Mouse (Mus musculus) midbrain, embryonic 15.5 days (tissue): ENCODE results near the gene Fam155a. TPM values are rescaled to one million over a fixed set of nuclear protein-coding genes. Genes with fewer than 3 reads are reported as not detected.
A peak's percentile ranks its signal among the peaks of the same experiment; 100 is the strongest.

ENCODE experiments used
- ATAC-seq: fragments of 200-750 bp; cut with Nextera tagmentation; replicated peaks from 2 replicates; pipeline ENCODE4 v1.8.0; 2017; ENCODE audit warnings: moderate TSS enrichment
- H3K27ac ChIP-seq: fragments of 300-500 bp; sonication (generic); 2 replicates; pipeline ENCODE4 v1.5.1; 2015; ENCODE audit warnings: mild to moderate bottlenecking, inconsistent platforms
- H3K27me3 ChIP-seq: fragments of 300-500 bp; sonication (generic); replicated peaks from 2 replicates; pipeline ENCODE4 v1.6.1; 2015; ENCODE audit warnings: inconsistent platforms
- H3K36me3 ChIP-seq: fragments of 300-500 bp; sonication (generic); replicated peaks from 2 replicates; pipeline ENCODE4 v1.6.1; 2015; ENCODE audit warnings: inconsistent platforms
- H3K4me1 ChIP-seq: fragments of 300-500 bp; sonication (generic); 2 replicates; pipeline ENCODE4 v1.6.1; 2015; ENCODE audit warnings: inconsistent platforms
- H3K4me2 ChIP-seq: fragments of 300-500 bp; sonication (generic); 2 replicates; pipeline ENCODE4 v1.6.1; 2015; ENCODE audit warnings: inconsistent platforms, mild to moderate bottlenecking, moderate library complexity
- H3K4me3 ChIP-seq: fragments of 300-500 bp; sonication (generic); 2 replicates; pipeline ENCODE4 v1.5.1; 2015; ENCODE audit warnings: mild to moderate bottlenecking, inconsistent platforms
- H3K9ac ChIP-seq: fragments of 300-500 bp; sonication (generic); 2 replicates; pipeline ENCODE4 v1.6.1; 2015; ENCODE audit warnings: mild to moderate bottlenecking, inconsistent platforms
- H3K9me3 ChIP-seq: fragments of 300-500 bp; sonication (generic); 2 replicates; pipeline ENCODE4 v1.6.1; 2016; ENCODE audit warnings: inconsistent platforms
- WGBS: fragments of 180-500 bp; shearing (Covaris S2); methylation state at CpG from one replicate; pipeline ENCODE4 v1.1.7; 2015; ENCODE audit warnings: mixed read lengths; 5-methylcytosine and 5-hydroxymethylcytosine counted together
- polyA plus RNA-seq: library from polyadenylated mRNA; unstranded; fragments of >200 nt; fragmentation: Nextera tagmentation; extraction: Ambion mirVana; gene quantifications from 2 replicates; pipeline ENCODE4 v1.2.1, GENCODE M21; 2015

Gene Fam155a
- polyA plus RNA-seq, 1 experiment from 2014 or later: 32.8 TPM

DNA sequence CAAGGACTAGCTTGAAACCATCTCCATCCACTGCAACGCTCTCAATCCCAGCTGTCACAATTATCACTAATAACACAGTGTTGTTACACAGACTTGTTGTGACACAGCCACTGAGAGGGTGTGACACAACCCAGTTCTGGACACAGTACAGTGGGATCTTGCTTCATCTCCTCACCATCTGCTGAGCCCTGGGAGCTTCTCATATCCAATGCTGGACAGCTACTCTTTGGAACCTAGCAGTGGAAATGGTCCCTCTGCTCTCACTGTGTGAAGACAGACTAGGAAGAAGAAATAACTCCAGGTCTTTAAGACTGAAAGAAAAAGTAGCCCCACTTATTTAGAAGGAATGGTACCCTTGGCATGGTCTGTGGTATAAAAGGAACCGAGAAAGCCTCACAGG is 310.3 kb downstream of the Fam155a start:
- no peaks in the 10 kb centered on the region for H3K4me1 ChIP-seq
- no peaks in the 10 kb centered on the region for H3K27me3 ChIP-seq
- no peak overlapping the region for H3K4me3 ChIP-seq
- H3K9ac ChIP-seq: no peak overlapping the region
- H3K27ac ChIP-seq: no peak overlapping the region
- no peaks in the 10 kb centered on the region for H3K9me3 ChIP-seq
- no peak for ATAC-seq
- H3K36me3 ChIP-seq: no peaks in the 10 kb centered on the region
- H3K4me2 ChIP-seq: no peak overlapping the region
- WGBS: 91% methylated on average over 2 of the region's 2 CpGs

DNA sequence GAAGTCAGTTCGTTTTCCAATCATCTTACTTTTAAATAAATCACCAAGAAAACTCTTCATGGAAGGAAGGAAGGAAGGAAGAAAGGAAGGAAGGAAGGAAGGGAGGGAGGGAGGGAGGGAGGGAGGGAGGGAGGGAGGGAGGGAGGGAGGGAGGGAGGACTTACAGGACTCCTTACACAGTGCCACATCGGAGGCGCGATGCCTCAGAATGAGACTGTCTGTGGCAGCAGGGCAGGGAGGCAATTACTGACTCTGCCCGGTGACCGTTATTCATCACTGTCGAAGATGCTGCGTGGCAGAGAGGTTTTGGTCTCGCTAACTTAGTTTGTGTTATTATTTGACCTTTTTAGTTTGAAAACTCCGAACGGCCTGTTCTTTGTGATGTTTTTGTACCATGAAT is 312.3 kb downstream of the Fam155a start:
- Histone ChIP-seq H3K36me3 (no peaks in the 10 kb centered on the region), H3K27me3 (no peaks in the 10 kb centered on the region), H3K4me2 (no peak overlapping the region), H3K27ac (no peak overlapping the region), H3K9me3 (no peaks in the 10 kb centered on the region), H3K4me3 (no peak overlapping the region), H3K9ac (no peak overlapping the region), H3K4me1 (no peaks in the 10 kb centered on the region)
- WGBS: 74% methylated on average over 11 of the region's 11 CpGs
- ATAC-seq: no peak

DNA sequence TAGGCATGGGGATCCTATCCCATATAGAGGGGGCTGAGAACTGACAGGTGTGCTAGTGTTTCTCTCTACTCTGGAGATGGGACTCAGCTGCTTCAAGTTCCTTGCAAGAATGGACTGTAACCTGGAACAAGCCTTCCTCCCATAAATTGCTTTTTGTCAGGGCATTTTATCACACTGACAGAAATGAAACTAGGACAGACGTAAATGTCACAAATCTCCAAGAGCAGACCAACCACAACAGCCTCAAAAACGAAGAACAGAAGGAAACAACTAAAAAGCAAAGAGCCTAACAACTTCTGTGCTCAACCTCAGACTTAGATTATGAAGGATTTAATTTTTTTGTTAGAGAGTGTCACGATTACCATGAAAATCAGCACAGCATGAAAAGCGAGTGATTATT is 315.8 kb downstream of the Fam155a start:
- Histone ChIP-seq H3K27ac (no peak overlapping the region), H3K4me1 (no peaks in the 10 kb centered on the region), H3K36me3 (no peaks in the 10 kb centered on the region), H3K4me2 (no peak overlapping the region), H3K27me3 (no peaks in the 10 kb centered on the region), H3K9me3 (no peaks in the 10 kb centered on the region), H3K4me3 (no peak overlapping the region), H3K9ac (no peak overlapping the region)
- no peak for ATAC-seq
- 70% methylated on average over 4 of the region's 4 CpGs for WGBS

DNA sequence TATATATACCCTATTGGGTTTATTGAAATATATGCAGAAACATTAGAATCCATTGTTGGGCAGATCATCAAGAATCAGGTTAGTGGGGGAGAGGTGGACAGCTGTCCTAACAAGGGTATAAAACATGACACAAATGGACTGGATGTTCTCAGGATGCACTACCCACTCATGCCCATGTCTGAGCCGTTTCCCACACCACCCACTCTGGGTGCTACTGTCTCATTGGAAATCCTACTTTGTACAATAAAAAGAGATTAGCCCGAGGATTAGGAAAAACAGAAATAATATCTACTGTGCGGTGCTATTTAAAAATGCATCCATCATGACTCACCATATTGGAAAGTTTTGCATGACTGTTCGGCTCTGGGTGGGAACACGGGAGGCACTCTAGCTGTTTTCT is 317.2 kb downstream of the Fam155a start:
- Histone ChIP-seq H3K4me3 (no peak overlapping the region), H3K9me3 (no peaks in the 10 kb centered on the region), H3K36me3 (no peaks in the 10 kb centered on the region), H3K4me2 (no peak overlapping the region), H3K9ac (no peak overlapping the region), H3K4me1 (peaks cover 1% of the 10 kb centered on the region; the same call in 1 of the 2 replicates), H3K27me3 (no peaks in the 10 kb centered on the region), H3K27ac (no peak overlapping the region)
- no peak for ATAC-seq
- WGBS: 85% methylated on average over 5 of the region's 5 CpGs

DNA sequence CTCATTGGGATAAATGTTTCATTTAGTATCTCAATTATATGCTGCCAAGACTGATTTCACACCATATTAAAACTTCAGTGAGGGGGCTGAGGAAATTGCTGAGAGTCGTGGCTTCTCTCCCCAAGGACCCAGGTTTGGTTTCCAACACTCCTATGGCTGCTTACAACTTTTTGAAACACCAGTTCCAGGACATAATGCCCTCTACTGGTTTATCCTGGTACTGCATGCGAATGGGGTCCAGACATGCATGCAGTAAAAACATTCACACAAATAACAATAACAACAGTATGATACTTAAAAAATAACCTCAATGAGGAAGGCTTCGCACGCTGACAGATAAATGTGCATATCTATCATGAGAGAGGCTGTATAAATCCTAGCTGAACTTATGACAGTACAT is 319.4 kb downstream of the Fam155a start:
- H3K4me3 ChIP-seq: no peak overlapping the region
- H3K27ac ChIP-seq: no peak overlapping the region
- 73% methylated on average over 4 of the region's 4 CpGs for WGBS

DNA sequence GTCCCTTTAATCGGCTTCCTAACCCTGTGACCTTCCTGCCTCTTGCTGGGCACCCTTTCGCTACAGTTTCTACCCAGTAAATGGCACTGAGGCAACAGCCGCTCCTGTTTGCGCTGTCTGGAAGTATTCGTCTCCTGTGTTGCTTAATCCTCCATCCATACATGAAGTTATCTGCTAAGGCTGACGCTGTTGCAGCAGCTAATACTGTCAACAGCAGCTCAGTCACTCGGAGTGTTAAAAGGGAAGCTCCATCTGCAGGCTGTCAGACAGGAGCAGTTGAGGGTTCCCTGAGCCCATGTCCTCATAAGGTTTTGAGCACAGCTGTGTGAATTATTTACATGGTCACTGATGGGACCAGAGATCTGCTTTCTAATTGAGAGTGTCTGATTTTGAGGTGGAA is 322.3 kb downstream of the Fam155a start:
- no peak overlapping the region for H3K4me3 ChIP-seq
- 51% methylated on average over 7 of the region's 7 CpGs for WGBS
- H3K27ac ChIP-seq: peak overlapping the region; percentile 37; the same call in 1 of the 2 replicates
- H3K9ac ChIP-seq: no peak overlapping the region
- no peak overlapping the region for H3K4me2 ChIP-seq
- no peaks in the 10 kb centered on the region for H3K27me3 ChIP-seq
- ATAC-seq: peak; percentile 51; the same call in 1 of the 2 replicates
- no peaks in the 10 kb centered on the region for H3K9me3 ChIP-seq
- no peaks in the 10 kb centered on the region for H3K36me3 ChIP-seq
- peaks cover 9% of the 10 kb centered on the region; the same call in 1 of the 2 replicates for H3K4me1 ChIP-seq

More for the DNA sequence above, 319.4 kb downstream of the Fam155a start:
- Histone ChIP-seq H3K9ac (no peak overlapping the region), H3K4me2 (no peak overlapping the region), H3K27me3 (no peaks in the 10 kb centered on the region), H3K9me3 (no peaks in the 10 kb centered on the region), H3K4me1 (peaks cover 6% of the 10 kb centered on the region; the same call in 1 of the 2 replicates), H3K36me3 (no peaks in the 10 kb centered on the region)
- ATAC-seq: no peak

DNA sequence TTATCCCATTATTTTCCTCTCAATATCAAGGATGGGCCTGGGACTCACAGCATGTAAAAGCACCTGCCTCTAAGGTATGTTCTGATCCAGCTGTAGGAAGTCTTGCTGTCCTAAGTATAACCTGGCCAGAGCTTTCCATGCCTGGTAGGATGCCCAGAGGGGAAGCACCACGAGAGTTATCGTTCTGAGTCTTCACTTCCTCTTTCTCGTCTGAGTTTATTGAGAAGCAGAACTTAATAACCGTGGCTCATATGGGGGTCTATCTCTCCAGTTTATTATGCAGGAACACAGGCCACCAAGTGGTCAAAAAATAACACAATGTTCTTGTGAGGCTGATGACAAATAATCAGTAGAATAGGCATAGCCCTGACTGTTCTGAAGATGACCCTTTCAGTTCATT is 333.1 kb downstream of the Fam155a start:
- no peak overlapping the region for H3K4me2 ChIP-seq
- H3K9me3 ChIP-seq: no peaks in the 10 kb centered on the region
- no peak overlapping the region for H3K9ac ChIP-seq
- no peaks in the 10 kb centered on the region for H3K36me3 ChIP-seq
- no peak for ATAC-seq
- WGBS: 88% methylated on average over 4 of the region's 4 CpGs
- H3K27ac ChIP-seq: no peak overlapping the region
- no peaks in the 10 kb centered on the region; the same call in 1 of the 2 replicates for H3K4me1 ChIP-seq
- no peaks in the 10 kb centered on the region for H3K27me3 ChIP-seq
- H3K4me3 ChIP-seq: no peak overlapping the region

DNA sequence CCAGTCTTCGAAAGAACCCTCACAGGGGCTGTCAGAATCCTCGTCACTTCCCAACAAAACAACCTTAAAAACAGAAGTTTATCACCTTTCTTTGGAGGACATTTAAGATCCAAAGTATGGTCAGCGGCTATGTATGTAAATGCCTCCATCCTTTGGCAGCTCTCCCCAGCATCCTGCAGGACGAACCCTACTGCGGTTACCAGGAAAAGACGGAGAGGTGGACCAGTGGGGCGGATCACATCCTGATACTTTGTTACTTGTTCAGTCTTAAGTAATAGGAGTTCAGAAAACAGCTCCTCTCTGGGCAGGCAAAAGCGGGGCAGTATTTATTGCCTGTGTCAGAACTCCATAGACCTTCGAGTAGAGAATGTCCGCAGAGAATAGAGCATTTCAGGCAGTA is 335.5 kb downstream of the Fam155a start:
- Histone ChIP-seq H3K4me3 (no peak overlapping the region), H3K4me2 (no peak overlapping the region), H3K9ac (no peak overlapping the region), H3K4me1 (no peaks in the 10 kb centered on the region; the same call in 1 of the 2 replicates), H3K27me3 (no peaks in the 10 kb centered on the region), H3K36me3 (no peaks in the 10 kb centered on the region), H3K27ac (no peak overlapping the region), H3K9me3 (no peaks in the 10 kb centered on the region)
- WGBS: 56% methylated on average over 10 of the region's 10 CpGs
- no peak for ATAC-seq

DNA sequence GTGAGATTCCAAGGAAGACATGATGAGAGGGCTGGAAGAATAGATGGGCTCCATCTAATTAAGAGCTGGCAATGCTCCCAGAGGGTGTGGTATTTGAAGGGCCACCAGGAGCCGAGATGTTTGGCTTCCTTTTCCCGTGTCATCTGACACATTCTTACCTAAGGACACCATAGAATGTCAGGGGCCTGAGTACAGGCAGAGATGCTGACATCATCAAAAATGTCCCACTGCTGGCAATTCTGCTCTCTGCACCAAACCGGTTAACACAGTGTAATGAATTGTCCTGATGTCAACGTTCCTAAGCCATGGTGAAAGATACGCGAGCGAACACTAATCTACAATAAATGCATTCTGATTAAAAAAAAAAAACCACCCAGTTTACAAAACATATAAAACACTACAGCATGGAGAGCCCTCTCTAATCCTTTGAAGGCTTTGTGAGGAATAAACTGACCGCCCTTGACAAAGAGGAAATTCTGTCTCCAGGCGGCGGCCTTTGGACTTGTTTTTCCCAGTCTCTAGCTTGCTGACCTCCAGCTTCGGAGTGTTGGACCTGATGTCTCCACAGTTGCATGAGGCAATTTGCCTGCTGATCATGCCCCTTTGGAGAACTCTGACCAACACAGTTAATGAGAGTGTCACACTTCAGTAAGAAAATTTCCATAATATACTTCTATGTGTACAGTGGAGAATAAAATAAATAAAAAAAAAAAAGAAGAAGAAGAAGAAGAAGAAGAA is 338.2 kb downstream of the Fam155a start:
- H3K4me3 ChIP-seq: no peak overlapping the region
- H3K9me3 ChIP-seq: no peaks in the 10 kb centered on the region
- H3K9ac ChIP-seq: no peak overlapping the region
- WGBS: 73% methylated on average over 11 of the region's 11 CpGs
- no peak for ATAC-seq
- H3K27ac ChIP-seq: no peak overlapping the region
- no peak overlapping the region for H3K4me2 ChIP-seq
- H3K36me3 ChIP-seq: no peaks in the 10 kb centered on the region
- no peaks in the 10 kb centered on the region for H3K27me3 ChIP-seq
- no peaks in the 10 kb centered on the region; the same call in 1 of the 2 replicates for H3K4me1 ChIP-seq

DNA sequence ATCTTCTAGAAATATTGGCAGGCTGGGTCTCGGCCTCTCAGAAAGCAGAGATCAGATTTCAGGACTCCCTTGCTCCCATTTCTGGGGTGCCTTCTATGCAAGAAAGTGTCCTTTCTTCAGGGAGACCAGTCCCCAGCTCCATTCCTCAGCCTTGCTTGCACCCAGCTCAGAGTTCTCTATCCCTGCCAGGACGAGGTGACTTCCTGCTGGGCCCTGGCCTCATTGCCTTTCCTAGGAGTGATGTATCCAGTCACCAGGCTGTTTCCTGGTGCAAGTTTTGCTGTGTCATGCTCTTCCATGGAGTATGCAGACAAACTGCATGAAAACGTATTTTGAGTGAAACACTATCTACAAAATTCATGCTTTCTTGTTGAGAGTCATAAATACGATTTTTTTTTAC is 342.1 kb downstream of the Fam155a start:
- Histone ChIP-seq H3K4me3 (no peak overlapping the region), H3K4me2 (no peak overlapping the region), H3K4me1 (0 out of 2 replicates have a peak, but pooled peaks cover 2% of the 10 kb centered on the region), H3K36me3 (no peaks in the 10 kb centered on the region), H3K9ac (no peak overlapping the region), H3K27me3 (no peaks in the 10 kb centered on the region), H3K9me3 (no peaks in the 10 kb centered on the region), H3K27ac (no peak overlapping the region)
- WGBS: 78% methylated on average over 4 of the region's 4 CpGs
- ATAC-seq: no peak

DNA sequence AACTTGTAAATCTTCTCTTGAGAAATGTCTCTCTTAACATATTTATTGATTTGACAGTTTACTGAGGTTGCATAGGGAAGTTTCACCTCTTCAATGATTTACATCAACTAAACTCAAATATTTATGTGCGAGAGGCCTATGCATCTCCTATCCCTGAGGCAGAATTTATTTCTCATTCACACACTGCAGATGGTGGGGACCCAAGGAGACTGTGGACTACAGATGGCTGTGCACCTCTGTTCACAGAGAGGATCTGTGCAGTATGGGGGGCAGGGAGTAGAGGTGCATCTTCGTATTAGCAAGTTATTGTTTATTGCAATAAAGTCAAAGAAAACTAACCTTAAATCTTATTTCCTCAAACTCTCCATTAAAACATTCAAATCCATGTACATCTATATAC is 346.9 kb downstream of the Fam155a start:
- ATAC-seq: peak; percentile 73
- Histone ChIP-seq H3K4me3 (no peak overlapping the region), H3K9me3 (no peaks in the 10 kb centered on the region), H3K27me3 (no peaks in the 10 kb centered on the region), H3K36me3 (no peaks in the 10 kb centered on the region), H3K4me1 (0 out of 2 replicates have a peak, but pooled peaks cover 7% of the 10 kb centered on the region), H3K27ac (no peak overlapping the region), H3K9ac (no peak overlapping the region), H3K4me2 (no peak overlapping the region)
- 76% methylated on average over 2 of the region's 2 CpGs for WGBS

DNA sequence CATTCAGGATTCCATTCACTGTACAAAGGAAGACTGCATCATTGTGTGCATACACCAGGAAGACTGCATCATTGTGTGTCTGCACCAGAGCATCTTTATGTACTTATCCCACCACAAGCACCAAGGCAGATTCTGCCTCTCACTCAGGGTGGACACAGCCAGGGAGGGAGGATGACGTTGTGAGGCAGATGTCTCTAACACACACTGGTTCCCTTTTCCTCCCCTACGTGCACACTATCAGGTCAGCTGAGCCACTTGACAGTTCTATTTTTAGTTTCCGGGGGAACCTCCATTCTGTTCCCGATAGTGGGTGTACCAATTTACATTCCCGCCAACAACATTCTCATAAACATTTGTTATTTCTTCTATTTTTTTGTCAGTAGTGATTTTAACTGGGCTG is 347.4 kb downstream of the Fam155a start:
- H3K36me3 ChIP-seq: no peaks in the 10 kb centered on the region
- H3K9me3 ChIP-seq: no peaks in the 10 kb centered on the region
- no peak overlapping the region for H3K4me3 ChIP-seq
- no peak overlapping the region for H3K9ac ChIP-seq
- no peak for ATAC-seq
- no peak overlapping the region for H3K27ac ChIP-seq
- no peaks in the 10 kb centered on the region for H3K27me3 ChIP-seq
- WGBS: 50% methylated on average over 5 of the region's 5 CpGs
- no peak overlapping the region for H3K4me2 ChIP-seq
- 0 out of 2 replicates have a peak, but pooled peaks cover 7% of the 10 kb centered on the region for H3K4me1 ChIP-seq

DNA sequence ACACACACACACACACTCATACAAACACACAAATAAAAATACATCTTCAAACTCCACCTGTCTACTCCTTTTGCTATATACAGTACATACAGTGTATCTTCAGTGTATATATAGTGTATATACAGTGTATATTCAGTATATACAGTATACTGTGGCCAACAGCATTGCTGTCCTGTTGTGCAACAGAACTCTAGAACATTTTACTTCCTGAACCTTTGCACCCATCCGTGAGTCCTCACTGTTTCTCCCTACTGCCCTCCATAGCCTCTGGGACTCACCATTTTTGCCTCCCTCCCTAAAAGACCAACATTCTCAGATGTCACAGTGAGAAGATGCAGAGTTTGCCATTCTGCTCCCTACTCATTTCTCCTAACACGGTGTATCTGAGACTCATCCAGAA is 347.8 kb downstream of the Fam155a start:
- H3K4me2 ChIP-seq: no peak overlapping the region
- H3K36me3 ChIP-seq: no peaks in the 10 kb centered on the region
- no peaks in the 10 kb centered on the region for H3K27me3 ChIP-seq
- no peaks in the 10 kb centered on the region for H3K9me3 ChIP-seq
- no peak overlapping the region for H3K9ac ChIP-seq
- H3K4me3 ChIP-seq: no peak overlapping the region
- H3K27ac ChIP-seq: no peak overlapping the region
- ATAC-seq: no peak; the same call in 1 of the 2 replicates
- H3K4me1 ChIP-seq: 0 out of 2 replicates have a peak, but pooled peaks cover 7% of the 10 kb centered on the region
- 84% methylated on average over 2 of the region's 2 CpGs for WGBS
